Mouse (Mus musculus) forebrain, postnatal 0 days (tissue): ENCODE data around the gene Slfn8. TPM values are rescaled to one million over a fixed set of nuclear protein-coding genes. Genes with fewer than 3 reads are reported as not detected.

Source experiments
- ATAC-seq: fragments of 200-750 bp; cut with Nextera tagmentation; 2 replicates; pipeline ENCODE4 v1.8.0; 2017; ENCODE audit warnings: mild to moderate bottlenecking, moderate library complexity
- DNase-seq: peaks from one replicate; pipeline ENCODE4 v3.0.0-alpha.2; 2015
- H3K27ac ChIP-seq: fragments of 300-500 bp; sonication (generic); 2 replicates; pipeline ENCODE4 v1.5.1; 2014; ENCODE audit warnings: low read depth, mild to moderate bottlenecking, antibody characterized with exemption, low read length, moderate library complexity, mixed read lengths
- H3K27me3 ChIP-seq: fragments of 300-500 bp; sonication (generic); 2 replicates; pipeline ENCODE4 v1.6.1; 2014; ENCODE audit warnings: mild to moderate bottlenecking, low read length, mixed read lengths; ENCODE audit not compliant: insufficient read depth
- H3K36me3 ChIP-seq: fragments of 300-500 bp; sonication (generic); 2 replicates; pipeline ENCODE4 v1.6.1; 2014; ENCODE audit warnings: mild to moderate bottlenecking, moderate library complexity; ENCODE audit not compliant: insufficient read depth
- H3K4me1 ChIP-seq: fragments of 300-500 bp; sonication (generic); 2 replicates; pipeline ENCODE4 v1.6.1; 2014; ENCODE audit warnings: antibody characterized with exemption; ENCODE audit not compliant: insufficient read depth
- H3K4me2 ChIP-seq: fragments of 300-500 bp; sonication (generic); 2 replicates; pipeline ENCODE4 v1.6.1; 2014; ENCODE audit warnings: low read depth, mild to moderate bottlenecking, moderate library complexity
- H3K4me3 ChIP-seq: fragments of 300-500 bp; sonication (generic); 2 replicates; pipeline ENCODE4 v1.5.1; 2014; ENCODE audit warnings: low read depth, low read length, mixed read lengths
- H3K9ac ChIP-seq: fragments of 300-500 bp; sonication (generic); 2 replicates; pipeline ENCODE4 v1.6.1; 2014; ENCODE audit warnings: mild to moderate bottlenecking
- H3K9me3 ChIP-seq: fragments of 300-500 bp; sonication (generic); 2 replicates; pipeline ENCODE4 v1.6.1; 2016; ENCODE audit warnings: low read length
- CTCF ChIP-seq: sonication (generic); IDR thresholded peaks from 2 replicates; pipeline ENCODE4 v1.5.1; 2016; ENCODE audit warnings: antibody characterized with exemption, control low read depth, low read depth
- WGBS: fragments of 180-500 bp; shearing (Covaris S2); extraction: QIAGEN DNeasy Blood & Tissue Kit; methylation state at CpG from one replicate; pipeline ENCODE4 v1.1.7; 2014; 5-methylcytosine and 5-hydroxymethylcytosine counted together
- polyA plus RNA-seq: library from polyadenylated mRNA; unstranded; fragments of >200 nt; fragmentation: Nextera tagmentation; extraction: Ambion mirVana; gene quantifications from 2 replicates; pipeline ENCODE4 v1.2.1, GENCODE M21; 2015
- total RNA-seq: library from RNA; depleted of rRNA; stranded (reverse); fragments of >200 nt; gene quantifications from 2 replicates; pipeline ENCODE4 v1.2.3, GENCODE M21; 2014; rRNA removed

The Slfn8 gene
- 0.23 and 0.29 TPM in 2 replicates for total RNA-seq
- 0.06 and 0.27 TPM in 2 replicates for polyA plus RNA-seq

GRCm38 (mm10) chr11:83020621-83021020 lies at the start of gene Slfn8:
Gene Slfn8 (minus strand): TSS chr11:83020810.
- DNase-seq, result no peak
- H3K36me3 ChIP-seq, result no peaks in the 10 kb centered on the region
- H3K4me3 ChIP-seq, result no peak within 1 kb of the TSS
- TF ChIP-seq CTCF, result no peak
- H3K9ac ChIP-seq, result no peak within 1 kb of the TSS
- H3K9me3 ChIP-seq, result no peaks in the 10 kb centered on the region
- no peak within 1 kb of the TSS for H3K4me2 ChIP-seq
- ATAC-seq, result no peak
- no peak within 1 kb of the TSS for H3K27ac ChIP-seq
- 56% methylated on average over 5 of the region's 5 CpGs for WGBS
- H3K4me1 ChIP-seq, result no peaks in the 10 kb centered on the region
- H3K27me3 ChIP-seq, result no peaks in the 10 kb centered on the region

GRCm38 (mm10) chr11:83067982-83068694 lies 47.5 kb upstream of the Slfn8 start:
- DNase-seq, result no peak
- 82% methylated on average over 4 of the region's 4 CpGs for WGBS
- no peaks in the 10 kb centered on the region for H3K9me3 ChIP-seq
- TF ChIP-seq CTCF, result peak; percentile 28; the same call in 1 of the 2 replicates
- no peak overlapping the region for H3K9ac ChIP-seq
- H3K27me3 ChIP-seq, result no peaks in the 10 kb centered on the region
- no peak overlapping the region for H3K4me2 ChIP-seq
- H3K4me1 ChIP-seq, result no peaks in the 10 kb centered on the region
- H3K36me3 ChIP-seq, result no peaks in the 10 kb centered on the region
- ATAC-seq, result no peak
- H3K27ac ChIP-seq, result no peak overlapping the region
- H3K4me3 ChIP-seq, result no peak overlapping the region

GRCm38 (mm10) chr11:83066640-83067531 lies 46.3 kb upstream of the Slfn8 start:
- WGBS, result 26% methylated on average over 11 of the region's 11 CpGs
- no peaks in the 10 kb centered on the region for H3K4me1 ChIP-seq

GRCm38 (mm10) chr11:83065441-83066344 lies 45.1 kb upstream of the Slfn8 start:
- DNase-seq (no peak), ATAC-seq (no peak)
- no peak for TF ChIP-seq CTCF
- 19% methylated on average over 6 of the region's 6 CpGs for WGBS
- Histone ChIP-seq H3K27ac (no peak overlapping the region), H3K4me2 (no peak overlapping the region), H3K9me3 (no peaks in the 10 kb centered on the region), H3K36me3 (no peaks in the 10 kb centered on the region), H3K4me3 (no peak overlapping the region), H3K4me1 (no peaks in the 10 kb centered on the region), H3K27me3 (no peaks in the 10 kb centered on the region), H3K9ac (no peak overlapping the region)

More at GRCm38 (mm10) chr11:83066640-83067531, 46.3 kb upstream of the Slfn8 start:
- DNase-seq, result no peak
- no peak overlapping the region for H3K4me2 ChIP-seq
- 0 out of 2 replicates have a peak, but pooled peaks have one; percentile 20 for ATAC-seq
- no peaks in the 10 kb centered on the region for H3K27me3 ChIP-seq
- H3K36me3 ChIP-seq, result no peaks in the 10 kb centered on the region
- no peak overlapping the region for H3K9ac ChIP-seq
- no peak overlapping the region for H3K27ac ChIP-seq
- no peak overlapping the region for H3K4me3 ChIP-seq
- TF ChIP-seq CTCF, result no peak
- H3K9me3 ChIP-seq, result no peaks in the 10 kb centered on the region

GRCm38 (mm10) chr11:83064946-83065345 lies 44.3 kb upstream of the Slfn8 start, which contains the start of gene Slfn2:
Gene Slfn2 (plus strand): TSS chr11:83065112.
- 76% methylated on average over 2 of the region's 2 CpGs for WGBS
- no peak for TF ChIP-seq CTCF
- Histone ChIP-seq H3K9ac (no peak within 1 kb of the TSS), H3K36me3 (no peaks in the 10 kb centered on the region), H3K4me3 (no peak within 1 kb of the TSS), H3K27me3 (no peaks in the 10 kb centered on the region), H3K4me1 (no peaks in the 10 kb centered on the region), H3K27ac (no peak within 1 kb of the TSS), H3K9me3 (no peaks in the 10 kb centered on the region), H3K4me2 (no peak within 1 kb of the TSS)
- ATAC-seq (no peak), DNase-seq (no peak)

GRCm38 (mm10) chr11:83063941-83064349 lies 43.3 kb upstream of the Slfn8 start:
- no peak for DNase-seq
- no peak overlapping the region for H3K4me3 ChIP-seq

More at GRCm38 (mm10) chr11:83063941-83064349, 43.3 kb upstream of the Slfn8 start:
- WGBS, result 64% methylated on average over 3 of the region's 3 CpGs
- ATAC-seq, result no peak
- Histone ChIP-seq H3K36me3 (no peaks in the 10 kb centered on the region), H3K4me2 (no peak overlapping the region), H3K9me3 (no peaks in the 10 kb centered on the region), H3K9ac (no peak overlapping the region), H3K27me3 (no peaks in the 10 kb centered on the region), H3K27ac (no peak overlapping the region), H3K4me1 (no peaks in the 10 kb centered on the region)
- no peak for TF ChIP-seq CTCF
